Mouse (Mus musculus): ENCODE data around the gene Ubr1. TPM values are rescaled to one million over a fixed set of nuclear protein-coding genes. Genes with fewer than 3 reads are reported as not detected.
"Not testable (repeated sequence)": the region's sequence is repeated elsewhere in the genome, so short reads cannot be mapped to it uniquely, and the experiment has no call there.

The Ubr1 gene
- total and polyA plus RNA-seq, 3 experiments: 10.7 to 18.1 (median 16.0) TPM

DNA sequence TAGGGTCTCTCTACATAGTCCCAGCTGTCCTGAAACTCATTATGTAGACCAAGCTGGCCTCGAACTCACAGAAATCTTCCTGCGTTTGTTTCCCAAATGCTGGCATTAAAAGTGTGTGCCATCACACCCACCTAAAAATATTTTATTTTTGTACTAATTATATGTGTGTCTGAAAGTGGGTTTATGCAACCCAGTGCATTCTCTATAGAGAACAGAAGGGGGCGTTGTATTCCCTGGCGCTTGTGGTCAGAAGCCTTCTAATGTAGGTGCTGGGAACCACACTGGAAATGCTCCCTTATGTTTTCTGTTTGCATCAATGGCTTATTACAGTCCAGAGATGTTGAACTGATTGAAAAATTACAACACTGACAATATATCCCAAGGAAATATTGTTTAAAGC, 5.8 kb upstream of the Ubr1 start:
- dilution Hi-C loops (cut with MboI; ENCODE audit: extremely low pct_ligation_motif_present, extremely low pct_unique_long_range_greater_than_20kb, low sequenced_read_pairs) (no loop called here), in situ Hi-C loops (cut with MboI; ENCODE audit: low pct_ligation_motif_present, low pct_unique_long_range_greater_than_20kb, low sequenced_read_pairs) (no loop called here)
- Histone ChIP-seq H3K9me3 (replicated peaks; ENCODE audit: low read length) (no peaks in the 10 kb centered on the region), H3K4me3 (replicated peaks in 1 of 3; ENCODE audit: low read depth in 2 of 3, low read length in 2 of 3, poor library complexity in 1 of 3) (peak overlapping the region in 2 of 3 experiments; percentile 68 to 70), H3K27ac (ENCODE audit: insufficient read depth, low read depth) (no peak overlapping the region), H3K36me3 (replicated peaks in 1 of 2; ENCODE audit: control insufficient read depth in 1 of 2, insufficient read depth in 1 of 2, low read length in 1 of 2) (peaks cover 0 to 2% of the 10 kb centered on the region in 2 experiments), H3K9ac (ENCODE audit: insufficient read depth, low read depth) (no peak overlapping the region), H3K4me1 (ENCODE audit: control insufficient read depth in 1 of 2, insufficient read depth in 2 of 2) (peaks cover 0 to 18% of the 10 kb centered on the region in 2 experiments; a peak in 2 of 4 replicates), H3K27me3 (replicated peaks) (no peaks in the 10 kb centered on the region), H3K4me2 (ENCODE audit: insufficient read depth, low read depth, poor library complexity, severe bottlenecking) (peak overlapping the region; percentile 50; the same call in 1 of the 2 replicates), H3K79me2 (replicated peaks; ENCODE audit: control insufficient read depth, extremely low read depth, insufficient read depth, poor library complexity, severe bottlenecking) (peaks cover 5% of the 10 kb centered on the region)
- peak; percentile 30; the same call in 1 of the 2 replicates for TF ChIP-seq SIN3A (IDR thresholded peaks at IDR 0.05; ENCODE audit: low read length)
- TF ChIP-seq CTCF (conservative IDR thresholded peaks at IDR 0.05 in 1 of 2, IDR thresholded peaks at IDR 0.05 in 1 of 2; ENCODE audit: low read depth in 2 of 2, low read length in 2 of 2): peak; percentile 55 to 66
- peak; percentile 14; the same call in 1 of the 2 replicates for TF ChIP-seq SMC3 (IDR thresholded peaks at IDR 0.05; ENCODE audit: low read depth, low read length)
- no peak for TF ChIP-seq ELF1 (IDR thresholded peaks at IDR 0.05; ENCODE audit: low read depth, low read length)
- TF ChIP-seq ETS1 (conservative IDR thresholded peaks at IDR 0.05; ENCODE audit: low read depth, low read length): no peak
- 0 out of 2 replicates have a peak, but pooled peaks have one; percentile 24 for TF ChIP-seq JUND (conservative IDR thresholded peaks at IDR 0.05; ENCODE audit: low read depth, low read length)
- TF ChIP-seq TCF12 (IDR thresholded peaks at IDR 0.05; ENCODE audit: low read depth, low read length): no peak
- peak; percentile 23; the same call in 1 of the 2 replicates for TF ChIP-seq BHLHE40 (IDR thresholded peaks at IDR 0.05; ENCODE audit: low read depth, low read length)
- no peak for TF ChIP-seq MAFK (IDR thresholded peaks at IDR 0.05; ENCODE audit: insufficient replicate concordance, low read length)
- TF ChIP-seq IRF4 (IDR thresholded peaks at IDR 0.05; ENCODE audit: low read depth, low read length): peak; percentile 12; the same call in 1 of the 2 replicates
- DNase-seq (ENCODE audit: extremely low read depth): peak; percentile 66

DNA sequence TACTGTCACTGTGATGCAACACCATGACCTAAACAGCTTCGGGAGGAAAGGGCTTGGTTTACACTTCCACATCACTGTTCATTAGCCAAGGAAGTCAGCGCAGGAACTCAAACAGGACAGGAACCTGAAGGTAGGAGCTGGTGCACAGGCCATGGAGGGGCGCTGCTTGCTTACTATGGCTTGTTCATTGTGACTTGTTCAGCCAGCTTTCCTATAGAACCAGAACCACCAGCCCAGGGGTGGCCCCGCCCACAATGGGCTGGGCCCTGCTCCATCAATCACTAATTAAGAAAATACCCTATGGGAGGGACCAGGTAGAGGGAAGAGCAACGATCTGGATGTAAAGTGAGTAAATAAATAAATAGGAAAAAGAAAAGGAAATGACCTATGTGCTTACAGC, 2.4 kb upstream of the Ubr1 start:
- in situ Hi-C loops (cut with MboI; ENCODE audit: low pct_ligation_motif_present, low pct_unique_long_range_greater_than_20kb, low sequenced_read_pairs): no loop called here
- Histone ChIP-seq H3K36me3 (replicated peaks in 1 of 2; ENCODE audit: control insufficient read depth in 1 of 2, insufficient read depth in 1 of 2, low read length in 1 of 2) (peaks cover 0 to 2% of the 10 kb centered on the region in 2 experiments), H3K4me3 (replicated peaks in 1 of 3; ENCODE audit: low read depth in 2 of 3, low read length in 2 of 3, poor library complexity in 1 of 3) (no peak overlapping the region), H3K4me1 (ENCODE audit: control insufficient read depth in 1 of 2, insufficient read depth in 2 of 2) (peaks cover 0 to 29% of the 10 kb centered on the region in 2 experiments; a peak in 2 of 4 replicates), H3K9ac (ENCODE audit: insufficient read depth, low read depth) (no peak overlapping the region), H3K4me2 (ENCODE audit: insufficient read depth, low read depth, poor library complexity, severe bottlenecking) (no peak overlapping the region), H3K27ac (ENCODE audit: insufficient read depth, low read depth) (no peak overlapping the region), H3K9me3 (replicated peaks; ENCODE audit: low read length) (no peaks in the 10 kb centered on the region), H3K79me2 (replicated peaks; ENCODE audit: control insufficient read depth, extremely low read depth, insufficient read depth, poor library complexity, severe bottlenecking) (peaks cover 24% of the 10 kb centered on the region), H3K27me3 (replicated peaks) (no peaks in the 10 kb centered on the region)
- DNase-seq (ENCODE audit: extremely low read depth): no peak
- TF ChIP-seq POLR2A (IDR thresholded peaks at IDR 0.05; ENCODE audit: low read depth, low read length) (no peak), NELFE (IDR thresholded peaks at IDR 0.05; ENCODE audit: low read depth, low read length) (no peak), PAX5 (IDR thresholded peaks at IDR 0.05; ENCODE audit: low read length) (no peak), CTCF (conservative IDR thresholded peaks at IDR 0.05 in 1 of 2, IDR thresholded peaks at IDR 0.05 in 1 of 2; ENCODE audit: low read depth in 2 of 2, low read length in 2 of 2) (0 out of 4 replicates have a peak, but pooled peaks of 1 of the 2 experiments have one; percentile 2), CHD2 (IDR thresholded peaks at IDR 0.05; ENCODE audit: low read length) (no peak), ZKSCAN1 (IDR thresholded peaks at IDR 0.05; ENCODE audit: borderline replicate concordance, low read depth, low read length) (no peak), MYC (IDR thresholded peaks at IDR 0.05; ENCODE audit: low read depth, low read length) (no peak), MEF2A (IDR thresholded peaks at IDR 0.05; ENCODE audit: borderline replicate concordance, low read depth, low read length) (no peak)
- dilution Hi-C loops (cut with MboI; ENCODE audit: extremely low pct_ligation_motif_present, extremely low pct_unique_long_range_greater_than_20kb, low sequenced_read_pairs): no loop called here

DNA sequence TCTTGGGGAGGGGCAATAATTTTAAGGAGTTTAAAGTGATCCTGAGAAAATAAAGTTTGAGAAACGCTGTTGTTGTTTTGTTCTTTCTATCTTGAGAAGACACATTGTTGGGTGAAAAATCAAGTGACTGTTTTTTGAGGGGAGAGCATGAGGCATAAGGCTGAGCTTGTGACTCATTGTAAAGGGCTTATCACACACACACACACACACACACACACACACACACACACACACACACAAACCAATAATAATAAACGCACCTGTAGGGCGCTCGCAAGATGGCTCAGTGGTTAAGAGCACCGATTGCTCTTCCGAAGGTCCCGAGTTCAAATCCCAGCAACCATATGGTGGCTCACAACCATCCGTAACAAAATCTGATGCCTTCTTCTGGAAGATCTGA, 1.7 kb upstream of the Ubr1 start:
- dilution Hi-C loops (cut with MboI; ENCODE audit: extremely low pct_ligation_motif_present, extremely low pct_unique_long_range_greater_than_20kb, low sequenced_read_pairs); in situ Hi-C loops (cut with MboI; ENCODE audit: low pct_ligation_motif_present, low pct_unique_long_range_greater_than_20kb, low sequenced_read_pairs); H3K4me3 ChIP-seq (replicated peaks in 1 of 3; ENCODE audit: low read depth in 2 of 3, low read length in 2 of 3, poor library complexity in 1 of 3): not testable (repeated sequence)

More for the DNA sequence above, 1.7 kb upstream of the Ubr1 start:
- DNase-seq (ENCODE audit: extremely low read depth); H3K36me3 ChIP-seq (replicated peaks in 1 of 2; ENCODE audit: control insufficient read depth in 1 of 2, insufficient read depth in 1 of 2, low read length in 1 of 2); H3K27ac ChIP-seq (ENCODE audit: insufficient read depth, low read depth); H3K27me3 ChIP-seq (replicated peaks); H3K9ac ChIP-seq (ENCODE audit: insufficient read depth, low read depth); H3K4me2 ChIP-seq (ENCODE audit: insufficient read depth, low read depth, poor library complexity, severe bottlenecking); H3K9me3 ChIP-seq (replicated peaks; ENCODE audit: low read length): not testable (repeated sequence)
- peaks cover 27% of the 10 kb centered on the region for H3K79me2 ChIP-seq (replicated peaks; ENCODE audit: control insufficient read depth, extremely low read depth, insufficient read depth, poor library complexity, severe bottlenecking)
- peaks cover 0 to 29% of the 10 kb centered on the region in 2 experiments; a peak in 2 of 4 replicates for H3K4me1 ChIP-seq (ENCODE audit: control insufficient read depth in 1 of 2, insufficient read depth in 2 of 2)

Measured in CH12.LX (cell line).